ENCODE assay signal across 20 mouse cellular contexts in genomic region chr4:45695239-45695638, GRCm38 (mm10).
"Had no signal": no experiment of that assay in that cellular context is flagged by ENCODE, and none has a peak within 500 bp of the region (broad histone marks: within the 10 kb centered on the region; RNA-seq: fewer than 3 reads in every experiment).

No protein-coding gene starts in this region.

- H3K4me1 ChIP-seq: kidney, embryonic 15.5 days; limb, embryonic 12.5 days; limb, embryonic 15.5 days; stomach, embryonic 15.5 days had no signal

- H3K36me3 ChIP-seq: hindbrain, embryonic 15.5 days; kidney, embryonic 15.5 days; limb, embryonic 12.5 days; limb, embryonic 15.5 days; stomach, embryonic 15.5 days had no signal

- DNase-seq: kidney, adult 8-10 months; kidney, postnatal 10 days; kidney, postnatal 36 days; layer of hippocampus, postnatal 36 days; left cerebral cortex, postnatal 4 days; lung, adult 18-20 months; midbrain, embryonic 14.5 days; retina, postnatal 1 day; right cerebral cortex, postnatal 25 days; spleen, adult 18-20 months; thymus, adult 18-20 months; thymus, postnatal 36 days had no signal

- H3K4me2 ChIP-seq: hindbrain, embryonic 15.5 days; kidney, embryonic 15.5 days; limb, embryonic 12.5 days; limb, embryonic 15.5 days; stomach, embryonic 15.5 days had no signal

- H3K4me3 ChIP-seq: hindbrain, embryonic 15.5 days; kidney, embryonic 15.5 days; layer of hippocampus, adult 2 months; left cerebral cortex, adult 2 months; limb, embryonic 12.5 days; limb, embryonic 15.5 days; stomach, embryonic 15.5 days had no signal

- H3K27me3 ChIP-seq: hindbrain, embryonic 15.5 days; kidney, embryonic 15.5 days; limb, embryonic 15.5 days; stomach, embryonic 15.5 days had no signal

- H3K27ac ChIP-seq: hindbrain, embryonic 15.5 days; kidney, embryonic 15.5 days; layer of hippocampus, adult 2 months; left cerebral cortex, adult 2 months; limb, embryonic 12.5 days; limb, embryonic 15.5 days; macrophage; stomach, embryonic 15.5 days had no signal

- H3K9ac ChIP-seq: hindbrain, embryonic 15.5 days; kidney, embryonic 15.5 days; limb, embryonic 12.5 days; limb, embryonic 15.5 days; stomach, embryonic 15.5 days had no signal

- H3K9me3 ChIP-seq: hindbrain, embryonic 15.5 days; limb, embryonic 12.5 days; limb, embryonic 15.5 days; stomach, embryonic 15.5 days had no signal
